Mouse (Mus musculus): Measurements from ENCODE around the gene Sema4d. TPM values are rescaled to one million over a fixed set of nuclear protein-coding genes. Genes with fewer than 3 reads are reported as not detected.

The Sema4d gene
- total and polyA plus RNA-seq, 3 experiments: 6.9 to 20.3 TPM; not detected in 1

- no peaks in the 10 kb centered on the region for H3K27me3 ChIP-seq (ENCODE audit: control insufficient read depth in 1 of 2, insufficient read depth in 2 of 2, low read length in 2 of 2)
- peaks cover 0 to 38% of the 10 kb centered on the region in 2 experiments; a peak in 2 of 4 replicates for H3K36me3 ChIP-seq (ENCODE audit: control insufficient read depth in 1 of 2, insufficient read depth in 2 of 2, low read length in 2 of 2)
- H3K9me3 ChIP-seq (replicated peaks; ENCODE audit: insufficient read depth, low read length): no peaks in the 10 kb centered on the region
- H3K4me1 ChIP-seq (ENCODE audit: control insufficient read depth in 1 of 2, insufficient read depth in 2 of 2, low read length in 2 of 2): peaks cover 19 to 55% of the 10 kb centered on the region in 2 experiments
- H3K9ac ChIP-seq (ENCODE audit: control insufficient read depth, low read depth, low read length, poor library complexity, severe bottlenecking): peak overlapping the region; percentile 88
- DNase-seq (ENCODE audit: low read depth, low spot score): peak; percentile 79
- H3K4me3 ChIP-seq (ENCODE audit: control insufficient read depth in 1 of 2, insufficient read depth in 1 of 2, low read depth in 2 of 2, low read length in 2 of 2): peak overlapping the region; percentile 10 to 46; a peak in 3 of 4 replicates
- peaks cover 13% of the 10 kb centered on the region for H3K79me2 ChIP-seq (ENCODE audit: control insufficient read depth, insufficient read depth, low read length, poor library complexity)
- peak; percentile 67; the same call in 1 of the 2 replicates for TF ChIP-seq CHD1 (IDR thresholded peaks at IDR 0.05; ENCODE audit: low read depth, low read length)
- TF ChIP-seq POLR2A (IDR thresholded peaks at IDR 0.05; ENCODE audit: control insufficient read depth in 1 of 2, insufficient read depth in 1 of 2, low read depth in 1 of 2, low read length in 2 of 2, poor library complexity in 1 of 2): peak in 1 of 2 experiments; percentile 44; a peak in 2 of 4 replicates
- TF ChIP-seq CTCF (IDR thresholded peaks at IDR 0.05 in 2 of 3, conservative IDR thresholded peaks at IDR 0.05 in 1 of 3; ENCODE audit: control insufficient read depth in 1 of 3, insufficient read depth in 1 of 3, low read depth in 2 of 3, low read length in 3 of 3, poor library complexity in 1 of 3, severe bottlenecking in 1 of 3): no peak
- peak; percentile 61 to 69 for TF ChIP-seq EP300 (IDR thresholded peaks at IDR 0.05; ENCODE audit: low read depth in 1 of 2, low read length in 2 of 2)
- 0 out of 2 replicates have a peak, but pooled peaks have one; percentile 4 for TF ChIP-seq RCOR1 (IDR thresholded peaks at IDR 0.05; ENCODE audit: low read depth, low read length)
- TF ChIP-seq MAZ (IDR thresholded peaks at IDR 0.05; ENCODE audit: low read depth, low read length): no peak
- TF ChIP-seq ZMIZ1 (IDR thresholded peaks at IDR 0.05; ENCODE audit: low read depth, low read length): no peak; the same call in 1 of the 2 replicates
- peak; percentile 35 for TF ChIP-seq SIN3A (IDR thresholded peaks at IDR 0.05; ENCODE audit: low read length)
- 0 out of 2 replicates have a peak, but pooled peaks have one; percentile 45 for TF ChIP-seq ELF1 (IDR thresholded peaks at IDR 0.05; ENCODE audit: low read depth, low read length)
- no peak for TF ChIP-seq KAT2A (conservative IDR thresholded peaks at IDR 0.05; ENCODE audit: low read depth, low read length)
- 0 out of 2 replicates have a peak, but pooled peaks have one; percentile 47 for TF ChIP-seq MYB (IDR thresholded peaks at IDR 0.05; ENCODE audit: low read depth, low read length)
- peak; percentile 44; the same call in 1 of the 2 replicates for TF ChIP-seq TBP (IDR thresholded peaks at IDR 0.05; ENCODE audit: low read depth, low read length)
- TF ChIP-seq HCFC1 (IDR thresholded peaks at IDR 0.05; ENCODE audit: low read depth, low read length): 0 out of 2 replicates have a peak, but pooled peaks have one; percentile 5
- peak; percentile 12; the same call in 1 of the 2 replicates for TF ChIP-seq MAX (IDR thresholded peaks at IDR 0.05; ENCODE audit: low read length)
- no peak for TF ChIP-seq NRF1 (IDR thresholded peaks at IDR 0.05; ENCODE audit: insufficient read depth, low read depth, low read length, poor library complexity, severe bottlenecking)
- peak; percentile 34; the same call in 1 of the 2 replicates for TF ChIP-seq ETS1 (IDR thresholded peaks at IDR 0.05; ENCODE audit: low read depth, low read length)
- peak; percentile 40 for TF ChIP-seq NELFE (IDR thresholded peaks at IDR 0.05; ENCODE audit: low read depth, low read length)
- peak; percentile 95 for TF ChIP-seq ZNF384 (IDR thresholded peaks at IDR 0.05; ENCODE audit: low read depth, low read length)
- TF ChIP-seq MAFK (IDR thresholded peaks at IDR 0.05; ENCODE audit: borderline replicate concordance, low read depth, low read length): no peak
- no peak for TF ChIP-seq CHD2 (IDR thresholded peaks at IDR 0.05; ENCODE audit: low read length)
- TF ChIP-seq MEF2A (IDR thresholded peaks at IDR 0.05; ENCODE audit: extremely low read depth, insufficient replicate concordance, low read depth, low read length, poor library complexity, severe bottlenecking): peak; percentile 79; the same call in 1 of the 2 replicates
- TF ChIP-seq ZC3H11A (IDR thresholded peaks at IDR 0.05; ENCODE audit: low read depth, low read length): no peak
- H3K27ac ChIP-seq (ENCODE audit: control insufficient read depth, low read depth, low read length): peak overlapping the region; percentile 99
Observed at GRCm38 (mm10) chr13:51736007-51736911, 57.3 kb downstream of the Sema4d start.
